Mouse (Mus musculus): ENCODE measurements around the gene Fam210b. TPM values are rescaled to one million over a fixed set of nuclear protein-coding genes. Genes with fewer than 3 reads are reported as not detected.
A peak's percentile ranks its signal among the peaks of the same experiment; 100 is the strongest.
"Not testable (repeated sequence)": the region's sequence is repeated elsewhere in the genome, so short reads cannot be mapped to it uniquely, and the experiment has no call there.

Fam210b gene
- 11.7 and 12.1 TPM in 2 replicates for polyA plus RNA-seq (2015; fragmentation: Nextera tagmentation; extraction: Ambion mirVana)

- H3K36me3 ChIP-seq (ENCODE audit: insufficient read depth, low read length) = no peaks in the 10 kb centered on the region
- H3K4me2 ChIP-seq (ENCODE audit: low read length) = peak within 1 kb of the TSS; percentile 97
- peak within 1 kb of the TSS; percentile 61 for H3K9ac ChIP-seq (ENCODE audit: low read depth, low read length)
- H3K27ac ChIP-seq = no peak within 1 kb of the TSS
- H3K4me3 ChIP-seq (replicated peaks; ENCODE audit: low read depth, low read length) = peak within 1 kb of the TSS; percentile 65
- H3K4me1 ChIP-seq (replicated peaks; ENCODE audit: insufficient read depth, low read length) = no peaks in the 10 kb centered on the region
- under 1% methylated on average over 35 of the region's 35 CpGs for WGBS
- peak; percentile 99 for DNase-seq (ENCODE audit: low spot score)
- TF ChIP-seq CTCF (IDR thresholded peaks at IDR 0.05; ENCODE audit: low read depth) = no peak
- no peaks in the 10 kb centered on the region for H3K9me3 ChIP-seq (replicated peaks; ENCODE audit: low read length)
- ATAC-seq (replicated peaks; ENCODE audit: low FRiP score, low read depth) = peak; percentile 98
- H3K27me3 ChIP-seq (ENCODE audit: insufficient read depth, low read length) = no peaks in the 10 kb centered on the region
Measured at GRCm38 (mm10) chr2:172345258-172345738, at the start of gene Fam210b. Gene Fam210b (plus strand): TSS chr2:172345565.

DNA sequence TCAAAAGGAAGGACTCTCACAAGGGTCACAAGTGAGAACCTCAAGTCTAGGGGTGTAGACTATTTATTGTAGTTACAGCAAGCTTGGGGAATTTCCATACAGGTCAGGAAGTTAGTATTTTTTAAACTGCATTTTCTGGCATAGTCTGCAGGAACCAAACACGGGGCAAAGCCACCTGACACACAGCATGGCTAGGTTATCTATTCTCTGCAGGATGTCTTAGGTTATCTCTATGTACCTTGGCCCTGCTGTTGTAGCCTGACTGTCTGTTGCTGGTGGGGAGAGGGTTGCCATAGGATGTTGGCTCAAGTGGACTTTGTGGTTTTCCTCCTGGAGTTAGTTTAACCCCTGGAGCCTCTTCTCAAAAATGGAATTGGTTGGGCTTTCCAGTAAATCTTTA is 47.3 kb upstream of the Fam210b start:
- Histone ChIP-seq H3K4me2 (ENCODE audit: low read length) (no peak overlapping the region), H3K4me1 (replicated peaks; ENCODE audit: insufficient read depth, low read length) (no peaks in the 10 kb centered on the region), H3K9me3 (replicated peaks; ENCODE audit: low read length) (no peaks in the 10 kb centered on the region), H3K27me3 (ENCODE audit: insufficient read depth, low read length) (no peaks in the 10 kb centered on the region), H3K4me3 (replicated peaks; ENCODE audit: low read depth, low read length) (no peak overlapping the region), H3K27ac (no peak overlapping the region), H3K36me3 (ENCODE audit: insufficient read depth, low read length) (no peaks in the 10 kb centered on the region), H3K9ac (ENCODE audit: low read depth, low read length) (no peak overlapping the region)
- DNase-seq (ENCODE audit: low spot score) (no peak), ATAC-seq (replicated peaks; ENCODE audit: low FRiP score, low read depth) (no peak)
- TF ChIP-seq CTCF (IDR thresholded peaks at IDR 0.05; ENCODE audit: low read depth) = no peak
- 52% methylated on average over 1 of the region's 1 CpGs for WGBS

GRCm38 (mm10) chr2:172298542-172298941 is 46.8 kb upstream of the Fam210b start:
- DNase-seq (ENCODE audit: low spot score) (no peak), ATAC-seq (replicated peaks; ENCODE audit: low FRiP score, low read depth) (no peak)
- TF ChIP-seq CTCF (IDR thresholded peaks at IDR 0.05; ENCODE audit: low read depth) = no peak
- Histone ChIP-seq H3K9me3 (replicated peaks; ENCODE audit: low read length) (no peaks in the 10 kb centered on the region), H3K4me3 (replicated peaks; ENCODE audit: low read depth, low read length) (no peak overlapping the region), H3K4me2 (ENCODE audit: low read length) (no peak overlapping the region), H3K36me3 (ENCODE audit: insufficient read depth, low read length) (no peaks in the 10 kb centered on the region), H3K27ac (no peak overlapping the region), H3K27me3 (ENCODE audit: insufficient read depth, low read length) (no peaks in the 10 kb centered on the region), H3K4me1 (replicated peaks; ENCODE audit: insufficient read depth, low read length) (no peaks in the 10 kb centered on the region), H3K9ac (ENCODE audit: low read depth, low read length) (no peak overlapping the region)
- 46% methylated on average over 1 of the region's 1 CpGs for WGBS

DNA sequence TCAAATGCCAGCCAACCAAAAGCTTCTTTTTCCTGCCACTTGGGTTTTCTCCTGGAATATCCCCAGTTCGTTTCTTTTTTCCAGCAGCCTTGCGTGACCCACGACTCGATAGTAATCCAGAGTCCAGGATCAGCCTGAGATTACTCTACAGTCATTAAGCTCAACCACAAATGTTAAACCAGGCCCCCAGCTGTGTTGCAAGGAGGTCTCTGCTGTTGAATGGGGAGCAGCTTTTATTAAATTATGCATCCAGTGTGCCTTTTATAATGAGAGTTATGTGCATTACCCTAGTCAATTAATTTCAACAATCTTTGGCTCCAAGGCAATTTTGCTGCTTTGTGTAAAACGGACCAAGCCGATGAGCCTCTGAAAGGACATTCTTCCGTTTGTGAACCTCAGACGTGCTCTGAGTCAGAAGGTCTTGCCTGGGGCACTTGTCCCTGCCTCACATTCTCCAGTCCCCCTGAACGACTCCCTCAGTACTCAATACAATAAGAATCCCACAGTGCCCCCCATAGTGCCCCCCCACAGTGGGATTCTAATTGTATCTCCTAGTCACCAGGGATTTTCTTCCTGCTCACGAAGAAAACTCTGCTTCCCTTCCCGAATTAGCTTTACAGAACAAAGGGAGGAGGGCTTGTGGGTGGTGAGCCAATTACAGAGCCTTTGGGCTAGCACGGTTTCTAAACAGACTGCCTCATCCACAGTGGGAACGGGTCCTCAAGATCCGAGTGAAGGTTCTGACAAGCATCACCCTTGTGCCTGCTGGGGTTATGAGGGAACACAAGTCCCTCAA is 46.0 kb upstream of the Fam210b start:
- 20% methylated on average over 14 of the region's 14 CpGs for WGBS
- H3K4me2 ChIP-seq (ENCODE audit: low read length) = no peak overlapping the region
- H3K9me3 ChIP-seq (replicated peaks; ENCODE audit: low read length) = no peaks in the 10 kb centered on the region
- ATAC-seq (replicated peaks; ENCODE audit: low FRiP score, low read depth) = no peak
- H3K9ac ChIP-seq (ENCODE audit: low read depth, low read length) = no peak overlapping the region
- H3K4me3 ChIP-seq (replicated peaks; ENCODE audit: low read depth, low read length) = no peak overlapping the region
- no peaks in the 10 kb centered on the region for H3K4me1 ChIP-seq (replicated peaks; ENCODE audit: insufficient read depth, low read length)
- TF ChIP-seq CTCF (IDR thresholded peaks at IDR 0.05; ENCODE audit: low read depth) = no peak
- no peak for DNase-seq (ENCODE audit: low spot score)
- H3K27me3 ChIP-seq (ENCODE audit: insufficient read depth, low read length) = no peaks in the 10 kb centered on the region
- H3K36me3 ChIP-seq (ENCODE audit: insufficient read depth, low read length) = no peaks in the 10 kb centered on the region
- no peak overlapping the region for H3K27ac ChIP-seq

DNA sequence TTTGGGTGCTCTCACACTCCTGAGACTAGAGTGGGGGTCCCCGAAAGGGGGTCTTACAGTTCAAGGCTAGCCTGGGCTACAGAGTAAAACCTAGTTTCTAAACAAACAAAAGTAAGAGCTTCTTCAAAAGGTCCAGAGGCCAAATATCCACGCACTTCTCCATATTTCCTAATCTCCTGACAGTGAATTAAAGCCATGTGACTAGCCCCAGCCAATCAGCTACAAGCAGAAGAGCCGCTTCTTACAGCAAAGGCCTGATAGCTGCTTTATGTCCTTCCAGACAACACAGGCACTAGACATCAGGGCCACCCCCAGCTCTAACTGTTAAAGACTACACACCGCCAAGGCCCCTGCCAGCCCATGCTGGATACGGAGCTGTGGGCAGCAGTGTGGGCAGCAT is 43.0 kb upstream of the Fam210b start:
- Histone ChIP-seq H3K27ac (no peak overlapping the region), H3K27me3 (ENCODE audit: insufficient read depth, low read length) (no peaks in the 10 kb centered on the region), H3K36me3 (ENCODE audit: insufficient read depth, low read length) (no peaks in the 10 kb centered on the region), H3K9me3 (replicated peaks; ENCODE audit: low read length) (no peaks in the 10 kb centered on the region), H3K4me3 (replicated peaks; ENCODE audit: low read depth, low read length) (no peak overlapping the region), H3K4me1 (replicated peaks; ENCODE audit: insufficient read depth, low read length) (no peaks in the 10 kb centered on the region), H3K9ac (ENCODE audit: low read depth, low read length) (no peak overlapping the region), H3K4me2 (ENCODE audit: low read length) (no peak overlapping the region)
- ATAC-seq (replicated peaks; ENCODE audit: low FRiP score, low read depth) (no peak), DNase-seq (ENCODE audit: low spot score) (no peak)
- no peak for TF ChIP-seq CTCF (IDR thresholded peaks at IDR 0.05; ENCODE audit: low read depth)
- WGBS = 86% methylated on average over 5 of the region's 5 CpGs

DNA sequence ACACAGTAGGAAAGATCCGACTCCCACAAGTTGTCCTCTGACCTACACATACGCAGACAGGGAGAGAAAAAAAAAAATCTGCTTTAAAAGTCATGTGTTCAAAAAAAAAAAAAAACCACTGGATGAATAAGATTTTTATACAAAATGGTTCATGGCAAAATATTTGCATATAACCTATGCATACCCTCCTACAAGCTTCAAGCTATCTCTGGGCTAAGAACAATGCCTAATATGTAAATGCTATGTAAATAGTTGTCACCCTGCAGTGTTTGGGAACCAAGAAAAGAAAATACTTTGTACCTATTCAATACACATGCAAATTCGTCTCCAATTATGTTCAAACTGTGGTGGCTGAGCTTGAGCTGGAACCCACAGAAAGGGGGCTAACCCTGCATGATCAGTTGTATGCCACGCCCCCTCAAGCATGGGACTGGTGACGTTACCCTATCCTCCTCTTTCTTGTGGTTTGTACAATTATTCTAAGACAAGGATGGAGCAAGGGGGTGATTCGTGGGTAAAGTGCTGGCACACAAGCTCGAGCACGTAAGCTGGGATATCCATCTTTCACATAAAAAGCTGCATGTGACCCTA is 41.2 kb upstream of the Fam210b start:
- Histone ChIP-seq H3K4me2 (ENCODE audit: low read length) (no peak overlapping the region), H3K4me3 (replicated peaks; ENCODE audit: low read depth, low read length) (no peak overlapping the region), H3K9ac (ENCODE audit: low read depth, low read length) (no peak overlapping the region), H3K36me3 (ENCODE audit: insufficient read depth, low read length) (no peaks in the 10 kb centered on the region), H3K27ac (no peak overlapping the region), H3K27me3 (ENCODE audit: insufficient read depth, low read length) (no peaks in the 10 kb centered on the region), H3K4me1 (replicated peaks; ENCODE audit: insufficient read depth, low read length) (no peaks in the 10 kb centered on the region), H3K9me3 (replicated peaks; ENCODE audit: low read length) (no peaks in the 10 kb centered on the region)
- no peak for DNase-seq (ENCODE audit: low spot score)
- 67% methylated on average over 8 of the region's 8 CpGs for WGBS
- TF ChIP-seq CTCF (IDR thresholded peaks at IDR 0.05; ENCODE audit: low read depth) = no peak
- no peak for ATAC-seq (replicated peaks; ENCODE audit: low FRiP score, low read depth)

DNA sequence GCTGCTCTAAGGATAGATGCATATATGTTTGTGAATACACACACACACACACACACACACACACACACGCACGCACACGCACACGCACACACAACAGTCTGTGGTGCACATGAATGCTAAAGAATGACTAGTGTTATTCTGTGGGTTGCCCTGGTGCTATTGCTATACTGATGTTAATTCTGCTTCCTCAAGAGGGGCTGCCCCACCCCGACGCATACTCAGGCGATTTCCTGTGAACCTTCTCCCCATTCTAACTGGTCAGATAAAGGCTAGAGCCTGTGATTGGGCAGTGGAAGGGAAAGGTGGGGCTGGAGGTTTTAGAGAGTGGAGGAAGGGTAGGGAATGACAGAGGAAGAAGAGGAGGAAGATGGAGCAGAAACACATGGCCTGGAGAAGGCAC is 39.8 kb upstream of the Fam210b start:
- not testable (repeated sequence) for H3K9me3 ChIP-seq (replicated peaks; ENCODE audit: low read length); H3K9ac ChIP-seq (ENCODE audit: low read depth, low read length); ATAC-seq (replicated peaks; ENCODE audit: low FRiP score, low read depth); DNase-seq (ENCODE audit: low spot score); H3K4me1 ChIP-seq (replicated peaks; ENCODE audit: insufficient read depth, low read length); H3K36me3 ChIP-seq (ENCODE audit: insufficient read depth, low read length); H3K27me3 ChIP-seq (ENCODE audit: insufficient read depth, low read length); H3K4me3 ChIP-seq (replicated peaks; ENCODE audit: low read depth, low read length); H3K4me2 ChIP-seq (ENCODE audit: low read length); H3K27ac ChIP-seq
- WGBS = 75% methylated on average over 7 of the region's 7 CpGs
